Mouse (Mus musculus) megakaryocyte progenitor cell, adult 5-6 weeks (primary cell): ENCODE measurements around the gene Dgkb. TPM values are rescaled to one million over a fixed set of nuclear protein-coding genes. Genes with fewer than 3 reads are reported as not detected.

Experiments
- ATAC-seq: replicated peaks from 2 replicates; pipeline ENCODE4 v1.8.0; 2016; ENCODE audit warnings: mild to moderate bottlenecking, moderate TSS enrichment, inconsistent platforms; ENCODE audit not compliant: poor library complexity
- total RNA-seq, 2 experiments: library from RNA; stranded (forward) in 1 of 2; stranded (reverse) in 1 of 2; fragments of 157-497, 149-512 nt in 1 of 2; fragments of 200-1000 nt in 1 of 2; gene quantifications; 2 replicates each; pipeline versions ENCODE4 v1.2.3 to v1.2.4; 2015 to 2017

The Dgkb gene
- total RNA-seq, 2 experiments from 2014 or later = not detected

DNA sequence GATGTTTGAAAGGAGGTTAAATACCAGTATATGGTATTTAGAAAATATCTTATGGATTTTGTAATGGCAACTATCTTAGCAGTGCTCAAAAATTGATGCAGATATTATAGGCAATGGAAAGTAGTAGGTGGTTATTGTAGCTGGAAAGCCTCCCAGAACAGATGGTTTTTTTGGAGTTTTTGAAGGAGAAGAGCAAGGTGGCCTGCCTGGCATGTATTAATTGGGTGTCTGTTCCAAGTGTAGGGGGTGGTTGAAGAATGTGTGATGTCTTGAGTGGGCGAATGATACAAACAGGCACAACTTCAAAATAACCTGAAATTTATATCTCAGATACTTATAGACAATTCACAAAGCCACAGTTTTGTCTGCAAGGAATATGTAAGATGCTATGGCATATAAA lies 538.9 kb downstream of the Dgkb start:
- ATAC-seq = no peak

DNA sequence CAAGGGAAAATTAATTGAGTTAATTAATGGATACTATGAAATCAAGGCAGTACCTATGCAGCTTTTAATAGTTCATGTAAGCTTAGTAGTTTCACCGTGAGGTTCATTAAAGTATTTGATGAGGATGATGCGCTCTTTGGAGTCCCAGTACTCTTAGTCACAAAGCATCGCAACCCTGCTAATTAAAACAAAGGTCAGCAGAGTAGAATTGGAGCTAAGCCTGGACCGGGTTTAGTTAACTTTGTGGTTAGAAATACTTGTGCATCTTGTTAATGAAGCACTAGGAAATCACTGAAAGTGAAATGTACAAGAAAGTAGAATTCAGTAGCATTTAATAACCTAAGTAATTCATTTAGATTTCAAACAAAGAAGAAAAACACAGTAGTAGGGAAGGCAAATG lies 544.0 kb downstream of the Dgkb start:
- ATAC-seq = no peak

DNA sequence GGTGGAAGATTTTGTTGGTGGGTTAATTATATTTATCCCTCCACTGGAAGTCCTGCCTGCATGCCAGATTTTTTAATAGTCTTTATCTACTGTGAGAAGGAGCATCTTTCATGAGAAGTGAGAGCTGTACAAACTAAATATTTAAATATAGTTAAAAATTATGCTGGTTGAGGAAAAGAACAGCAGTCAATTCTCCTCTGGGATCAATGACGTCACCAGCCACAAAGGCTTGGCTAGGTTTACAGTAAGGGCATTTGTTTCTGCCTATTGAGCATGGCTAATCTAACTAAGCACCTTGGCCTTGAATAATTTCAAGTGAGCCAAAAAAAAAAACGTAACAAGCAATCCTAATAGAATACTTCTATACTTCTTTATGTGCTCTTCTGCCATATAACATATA lies 554.1 kb downstream of the Dgkb start:
- no peak for ATAC-seq

DNA sequence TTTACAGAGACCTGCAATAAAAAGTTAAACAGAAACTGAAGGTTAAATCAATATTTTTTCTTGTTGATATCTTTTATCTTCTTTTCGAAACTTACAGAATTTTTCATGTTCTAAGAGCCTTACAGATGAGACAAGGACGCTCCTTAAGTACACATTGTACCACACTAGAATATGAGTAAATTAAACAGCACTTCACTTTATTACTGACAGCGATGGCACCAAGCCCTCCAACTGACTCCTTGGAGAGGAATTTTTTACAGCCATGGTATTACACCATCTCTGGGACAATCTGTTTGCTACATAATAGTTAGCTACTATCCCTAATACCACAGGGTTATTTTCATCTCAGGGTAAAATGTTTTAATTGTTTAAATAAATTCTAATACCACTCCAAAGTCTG lies 556.6 kb downstream of the Dgkb start:
- ATAC-seq = no peak

DNA sequence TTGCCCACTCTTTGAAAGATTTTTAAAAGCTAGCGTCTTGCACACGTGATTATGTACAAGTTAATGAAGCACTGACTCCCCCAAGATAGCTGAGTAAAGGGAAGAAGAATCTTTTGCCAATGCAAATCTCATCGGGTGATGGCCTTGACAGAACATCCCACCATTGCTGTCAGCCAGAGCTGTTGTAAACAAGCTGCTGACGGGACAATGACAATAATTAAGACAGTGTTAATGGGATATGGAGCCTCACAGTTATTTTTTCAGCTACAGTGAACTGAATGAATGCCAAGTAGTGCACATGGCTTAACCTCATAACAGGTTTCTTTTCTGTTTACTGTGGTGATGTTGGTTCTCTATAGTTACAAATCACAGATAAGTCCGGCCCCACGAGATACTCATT lies 568.4 kb downstream of the Dgkb start:
- no peak for ATAC-seq

DNA sequence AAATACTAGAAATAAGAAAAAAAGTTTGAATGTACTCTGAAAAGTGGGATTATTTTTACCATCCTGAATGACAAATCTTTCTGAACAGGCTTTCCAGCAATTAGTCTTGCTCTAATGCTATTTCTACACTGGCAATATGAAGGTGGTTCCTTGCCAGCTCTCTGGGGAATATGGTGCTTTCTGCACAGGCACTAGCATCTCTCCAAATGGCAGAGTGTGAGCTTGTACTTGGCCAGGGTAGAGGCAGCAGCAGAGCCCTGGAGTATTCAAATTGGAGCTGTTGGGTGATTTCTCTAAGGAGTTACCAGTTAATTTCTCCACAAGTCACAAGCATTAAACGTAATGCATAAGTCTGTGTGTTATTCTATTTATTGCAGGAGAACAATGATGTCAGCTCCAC lies 569.5 kb downstream of the Dgkb start:
- ATAC-seq = no peak

DNA sequence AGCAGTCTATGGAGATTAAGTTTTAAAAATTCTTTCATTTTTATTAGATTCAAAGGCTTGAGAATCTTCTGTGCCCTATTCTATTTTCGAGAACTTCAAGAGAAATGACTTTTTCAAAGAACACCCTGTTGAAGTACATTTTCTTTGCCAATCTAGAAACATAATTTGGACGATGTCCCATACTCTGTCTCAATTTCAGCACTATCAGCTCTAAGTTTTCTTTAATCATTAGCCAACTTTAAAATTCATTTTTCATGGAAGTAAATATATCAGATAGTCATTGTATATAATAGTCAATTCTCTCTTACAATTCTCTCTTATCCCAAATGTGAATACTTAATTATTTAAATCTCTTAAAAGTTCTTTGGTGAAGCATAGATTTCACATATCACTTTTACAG lies 570.1 kb downstream of the Dgkb start:
- no peak for ATAC-seq

DNA sequence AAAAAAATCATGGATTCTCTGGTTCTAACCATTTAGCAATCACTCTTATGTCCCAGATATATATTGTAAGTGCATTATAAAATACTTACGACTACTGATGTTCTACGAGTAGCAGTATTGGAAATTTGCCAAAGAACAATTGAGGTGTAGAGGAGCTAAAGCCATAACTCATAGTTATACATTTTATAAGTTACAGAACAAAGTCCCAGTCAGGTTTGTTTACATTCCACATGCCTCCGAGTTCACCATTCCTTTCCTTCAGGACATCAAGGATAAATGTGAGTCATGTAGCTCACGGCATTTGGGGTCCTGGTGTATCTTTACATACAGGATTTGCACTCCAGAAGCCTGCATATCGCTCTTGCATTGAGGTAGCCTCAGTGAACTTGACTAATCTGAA lies 570.7 kb downstream of the Dgkb start:
- ATAC-seq = no peak

DNA sequence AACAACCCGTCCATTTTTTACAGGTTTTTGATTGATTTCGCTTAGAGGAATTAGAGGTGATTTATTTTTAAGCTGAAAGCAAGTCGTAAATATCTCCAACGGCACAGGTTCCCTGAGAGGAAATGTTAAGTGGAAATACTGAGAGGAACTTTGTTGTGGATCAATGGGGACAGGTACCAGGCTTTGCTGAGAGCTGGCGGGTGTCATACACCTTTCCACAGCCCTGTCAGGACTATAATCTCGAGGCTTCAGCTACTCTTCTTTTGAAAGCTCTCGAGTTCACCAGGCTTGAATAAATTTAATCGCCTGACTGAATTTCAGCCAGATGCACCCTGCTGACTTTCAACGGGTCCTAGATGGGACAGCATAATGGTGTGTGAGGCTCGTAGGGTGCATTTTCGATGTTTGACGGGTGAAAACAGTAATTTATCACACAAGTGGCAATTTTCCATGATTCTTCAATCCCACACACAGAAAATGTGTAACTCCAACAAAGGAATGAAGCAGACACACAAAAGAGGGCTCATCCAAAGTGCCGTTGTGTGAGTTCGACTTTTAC lies 580.3 kb downstream of the Dgkb start:
- ATAC-seq = no peak

DNA sequence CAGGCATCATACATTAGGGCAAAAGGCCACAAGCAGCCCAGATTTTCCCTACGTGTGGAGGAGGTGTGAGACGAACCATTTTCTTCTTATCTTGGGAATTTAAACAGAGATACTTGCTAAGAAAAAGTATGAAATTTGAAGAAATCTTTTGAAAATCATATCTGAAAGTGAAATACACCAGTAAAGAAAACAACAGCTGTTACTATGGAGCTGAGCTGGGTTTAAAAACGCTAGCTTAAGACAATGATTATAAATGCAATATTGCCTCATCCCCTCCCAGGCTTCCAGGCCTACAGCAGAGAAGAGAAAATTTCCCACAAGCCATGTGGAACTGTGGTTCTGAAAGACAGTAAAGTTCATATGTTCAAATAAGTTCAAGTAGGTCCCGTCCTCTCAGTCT lies 582.6 kb downstream of the Dgkb start:
- no peak for ATAC-seq

DNA sequence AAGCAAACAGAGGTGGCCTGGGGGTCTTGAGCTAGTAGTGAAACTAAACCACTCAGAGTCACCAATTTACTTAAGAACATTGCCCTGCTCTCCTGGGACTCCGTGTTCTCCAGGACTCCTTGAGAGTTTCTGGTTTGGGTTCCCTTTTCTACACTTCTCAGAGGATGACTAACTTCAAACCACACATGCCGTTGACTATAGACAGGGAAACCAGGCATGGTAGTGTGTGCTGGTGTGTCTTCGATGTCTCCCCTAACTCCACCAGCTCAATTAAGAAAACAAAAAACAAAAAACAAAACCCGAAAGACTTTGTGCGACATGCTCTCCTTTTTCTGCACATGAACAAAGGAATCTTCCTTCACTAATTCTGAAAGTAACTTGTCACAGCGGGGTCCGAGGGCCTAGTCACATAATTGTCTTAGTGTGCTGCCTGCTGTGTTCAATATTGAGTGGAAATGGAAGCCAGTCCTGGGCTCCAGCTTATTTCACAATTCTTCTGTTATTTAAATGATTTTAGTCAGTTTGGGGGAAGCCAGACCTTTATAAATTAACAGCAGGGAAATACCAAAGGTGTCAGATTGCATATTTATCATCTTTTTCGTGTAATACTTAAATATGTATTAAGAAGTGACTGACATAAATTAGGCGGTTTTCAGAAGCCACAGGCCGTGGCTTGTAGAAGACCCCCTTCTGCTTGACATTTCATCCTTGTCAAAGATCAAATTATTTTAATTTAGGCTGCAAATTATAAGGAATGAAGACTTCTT lies 618.0 kb downstream of the Dgkb start:
- no peak for ATAC-seq

DNA sequence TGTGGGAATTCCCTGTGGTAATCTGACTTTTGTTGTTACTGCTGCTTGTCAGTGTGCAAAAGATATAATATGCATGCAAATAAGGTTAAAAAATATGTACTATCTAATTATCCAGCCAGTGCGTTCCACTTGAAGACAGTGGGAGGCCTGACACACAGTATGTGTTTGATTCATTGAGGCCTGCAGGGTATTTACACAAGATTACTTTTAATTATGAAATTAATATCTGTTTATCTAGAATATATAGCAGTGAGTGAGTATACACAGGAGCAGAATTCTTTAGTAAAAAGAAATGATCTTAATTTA lies 618.6 kb downstream of the Dgkb start:
- ATAC-seq = no peak

DNA sequence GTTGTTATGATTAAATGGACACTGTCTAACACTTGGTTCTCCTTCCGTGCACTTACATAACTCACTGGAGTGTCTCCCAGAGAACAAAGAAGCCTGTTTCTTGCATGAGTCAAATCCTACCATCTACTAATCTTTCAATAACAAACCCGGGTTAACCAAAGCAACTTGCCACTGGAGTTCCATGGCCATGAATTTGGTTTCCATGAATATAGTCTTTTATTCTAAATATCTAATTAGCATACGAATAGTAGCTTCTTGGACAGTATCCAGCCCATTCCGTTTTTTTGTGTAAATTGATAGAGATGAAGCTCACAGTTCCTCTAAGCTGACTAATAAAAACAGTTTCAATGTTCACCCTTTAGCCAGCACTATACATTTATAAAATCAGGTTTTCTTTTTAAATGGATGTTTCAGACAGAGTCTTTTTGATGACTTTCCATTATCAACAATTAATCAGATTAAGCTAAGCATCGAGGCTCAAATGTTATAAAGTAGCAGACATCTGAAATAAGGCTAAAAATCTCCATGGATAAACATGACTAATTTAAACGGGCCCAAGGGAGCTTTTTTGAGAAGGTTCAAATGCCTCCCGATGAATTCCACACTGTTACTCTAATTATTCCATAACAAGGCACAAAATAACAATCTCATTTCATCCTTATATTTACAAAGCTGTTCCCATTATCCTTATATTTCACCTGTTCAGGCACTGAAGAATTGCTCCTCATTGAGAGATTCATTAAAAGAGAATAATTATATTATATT lies 633.0 kb downstream of the Dgkb start:
- ATAC-seq = no peak

DNA sequence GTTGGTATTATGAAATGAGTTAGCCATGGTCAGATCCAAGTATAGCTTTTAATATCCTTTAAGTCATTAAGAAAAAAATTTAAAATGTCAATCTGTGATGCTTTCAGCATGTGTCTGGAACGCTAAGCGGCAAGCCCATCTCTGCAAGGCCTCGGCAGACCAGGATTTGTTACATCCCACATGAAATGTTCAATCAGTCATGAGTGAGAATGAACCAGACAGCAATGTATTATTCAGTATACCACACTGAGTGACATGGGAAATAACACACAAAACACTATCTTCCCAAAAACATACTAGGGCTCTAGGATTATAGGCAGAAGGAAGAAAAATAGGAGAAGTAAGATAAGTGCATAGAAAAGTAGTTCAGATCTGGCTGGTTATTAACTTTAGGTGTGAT lies 634.2 kb downstream of the Dgkb start:
- ATAC-seq = no peak

DNA sequence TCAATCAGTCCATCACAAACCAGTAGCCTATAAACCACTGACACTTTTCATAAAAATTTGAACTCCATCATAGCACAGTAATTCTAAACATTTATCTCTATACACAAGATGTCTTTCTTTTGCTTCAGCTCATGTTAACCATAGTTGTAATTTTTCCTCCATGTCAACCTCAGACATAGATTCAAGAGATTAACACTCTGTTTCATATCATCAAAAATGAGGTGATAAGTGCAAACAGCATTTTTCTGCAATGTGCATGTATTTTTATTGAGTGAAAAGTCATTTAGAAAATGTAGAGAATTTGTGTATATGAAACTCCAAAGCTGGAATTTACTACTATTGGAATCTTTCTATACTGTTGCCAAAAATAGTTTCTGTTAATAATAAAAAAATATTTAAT lies 650.7 kb downstream of the Dgkb start:
- ATAC-seq = no peak

DNA sequence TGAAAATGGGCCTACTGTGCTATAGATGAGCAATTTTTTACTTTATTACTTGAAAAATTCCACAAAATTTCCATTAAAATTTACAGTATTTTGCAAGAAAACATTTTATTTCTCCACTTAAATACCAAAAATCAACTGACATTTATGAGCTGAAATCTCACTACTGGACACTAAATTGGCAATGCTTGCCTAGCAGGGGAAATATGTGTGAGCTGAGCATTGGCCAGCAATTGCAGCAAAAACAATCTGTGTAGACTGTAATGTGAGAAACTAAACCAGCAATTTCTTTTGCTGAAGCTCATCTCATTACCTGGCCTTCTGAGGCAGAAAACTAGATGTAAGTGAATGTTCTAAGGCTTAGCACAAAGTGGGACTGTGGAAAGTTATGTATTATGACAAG lies 651.1 kb downstream of the Dgkb start:
- no peak for ATAC-seq

DNA sequence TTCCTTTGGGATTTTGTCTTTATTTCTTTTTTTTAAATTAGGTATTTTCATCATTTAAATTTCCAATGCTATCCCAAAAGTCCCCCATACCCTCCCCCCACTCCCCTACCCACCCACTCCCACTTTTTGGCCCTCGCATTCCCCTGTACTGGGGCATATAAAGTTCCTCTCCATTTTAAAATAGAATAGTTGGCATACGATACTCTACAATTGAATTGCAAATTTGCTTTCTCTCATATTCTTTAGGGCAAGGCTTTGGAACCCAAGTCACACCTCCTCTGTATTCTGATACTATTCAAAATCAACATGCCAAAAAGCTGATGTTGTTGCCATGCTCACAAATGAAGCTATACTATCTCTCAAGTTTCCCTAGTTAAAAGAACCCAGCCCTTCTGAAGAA lies 679.7 kb downstream of the Dgkb start:
- ATAC-seq = no peak

DNA sequence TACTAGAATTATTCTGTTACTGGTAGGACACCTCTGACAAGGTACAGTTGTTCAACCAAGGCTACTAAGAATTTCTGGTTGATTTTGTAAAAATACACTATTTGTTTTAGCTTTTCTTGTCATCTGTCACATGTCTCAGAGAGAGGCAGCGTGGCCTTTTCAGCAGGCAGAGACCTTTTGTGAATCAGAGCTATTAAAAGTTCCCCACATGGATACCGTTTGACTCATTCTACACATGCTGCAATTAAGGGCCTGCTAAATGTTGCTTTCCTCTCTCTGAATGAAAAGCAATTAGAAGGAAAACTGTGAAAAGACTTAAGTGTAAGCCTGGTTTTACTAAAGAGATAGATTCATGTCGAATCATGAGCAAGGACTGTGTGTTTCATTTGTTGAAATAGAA lies 683.4 kb downstream of the Dgkb start:
- no peak for ATAC-seq

DNA sequence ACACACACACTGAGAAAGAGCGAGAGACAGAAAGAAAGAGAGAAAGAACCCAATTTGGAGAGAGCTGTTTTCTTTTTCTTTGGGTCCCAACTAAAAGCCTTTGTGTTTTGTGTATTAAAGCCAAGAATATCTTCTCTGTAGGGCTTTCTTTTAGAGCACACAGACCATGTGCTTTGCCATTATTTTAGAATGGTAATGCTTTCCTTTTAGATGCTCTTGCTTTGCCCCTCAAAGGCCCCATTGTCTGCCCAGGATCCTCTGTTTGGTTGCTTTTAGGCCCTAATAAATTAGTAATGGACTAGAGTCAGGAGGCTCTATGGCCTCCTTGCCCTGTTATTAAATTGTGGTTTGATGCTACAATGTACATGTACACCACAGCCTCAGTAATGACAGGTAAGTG lies 690.7 kb downstream of the Dgkb start:
- ATAC-seq = no peak

DNA sequence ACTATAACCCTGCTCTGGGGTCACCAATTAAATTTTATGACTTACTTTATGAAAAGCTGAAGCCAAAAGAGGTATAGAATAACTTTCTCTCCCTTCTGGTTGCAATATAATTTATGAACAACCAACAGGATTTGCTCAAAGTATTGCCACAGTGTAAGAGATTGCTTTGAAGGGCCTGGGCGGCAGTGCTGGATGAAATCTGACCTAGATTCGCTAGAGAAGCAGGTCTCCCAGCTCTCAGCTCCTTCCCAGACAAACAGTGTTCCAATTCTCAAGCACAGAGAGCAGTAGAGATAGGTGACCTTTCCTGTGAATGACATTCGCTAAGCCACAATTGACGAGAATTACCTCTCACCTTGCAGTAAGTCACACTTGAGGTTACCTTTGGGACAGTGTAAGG lies 727.9 kb downstream of the Dgkb start:
- no peak for ATAC-seq

DNA sequence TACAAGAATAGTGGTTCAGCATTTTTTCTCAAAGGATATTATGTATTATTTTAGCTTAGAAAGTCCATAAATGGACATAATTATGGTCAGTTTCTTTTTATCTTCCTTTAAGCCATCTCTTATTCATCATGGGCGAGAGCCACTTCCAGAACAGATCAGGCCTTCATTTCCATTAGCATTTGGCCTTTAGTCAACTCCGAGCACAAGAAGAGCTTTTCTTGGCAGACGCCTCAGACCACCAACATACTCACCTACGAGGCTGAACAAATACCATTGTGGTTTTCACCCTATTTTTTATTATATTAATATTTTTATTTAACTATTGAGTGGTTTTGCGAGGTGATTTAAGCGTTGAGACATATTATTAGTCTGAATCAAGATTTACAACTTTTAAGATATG lies 759.6 kb downstream of the Dgkb start:
- ATAC-seq = no peak

DNA sequence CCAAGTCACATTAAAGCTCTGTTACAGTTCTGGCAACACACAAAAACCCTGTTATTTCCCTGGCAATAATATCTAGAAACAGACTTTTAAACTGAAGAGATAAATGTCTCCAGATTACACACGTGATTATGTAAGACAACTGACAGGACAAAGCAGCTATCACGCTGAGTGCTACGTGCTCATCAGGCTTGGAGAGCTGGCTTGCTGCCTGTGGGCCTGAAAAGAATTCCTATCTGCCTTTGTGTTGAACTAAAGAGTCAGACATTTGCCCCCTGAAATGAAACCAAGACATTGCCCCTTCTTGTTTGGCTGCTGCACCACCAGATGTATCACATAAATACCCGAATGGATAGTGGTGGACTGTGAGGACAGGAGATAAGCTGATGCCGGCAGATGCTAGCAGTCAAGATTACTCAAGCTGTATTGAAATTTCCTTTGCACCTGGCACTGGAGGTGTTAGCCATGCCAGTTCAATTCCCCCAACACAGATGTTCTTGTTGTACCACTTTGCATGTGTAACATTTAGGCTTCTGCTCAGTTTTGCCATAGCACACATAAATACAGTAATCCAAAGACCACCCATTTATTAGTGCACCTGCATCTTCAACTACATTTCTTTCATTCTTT lies 761.8 kb downstream of the Dgkb start:
- ATAC-seq = no peak
